Mouse (Mus musculus) liver, embryonic 14.5 days (tissue): ENCODE data around the gene Cacna1d.

Experiments
- CTCF ChIP-seq: IDR thresholded peaks from 2 replicates; pipeline ENCODE4 v1.5.1; 2016; ENCODE audit warnings: antibody characterized with exemption, low read depth, control low read depth
- EP300 ChIP-seq: IDR thresholded peaks from 2 replicates; pipeline ENCODE4 v1.6.1; 2016; ENCODE audit warnings: antibody characterized with exemption, low read depth

DNA sequence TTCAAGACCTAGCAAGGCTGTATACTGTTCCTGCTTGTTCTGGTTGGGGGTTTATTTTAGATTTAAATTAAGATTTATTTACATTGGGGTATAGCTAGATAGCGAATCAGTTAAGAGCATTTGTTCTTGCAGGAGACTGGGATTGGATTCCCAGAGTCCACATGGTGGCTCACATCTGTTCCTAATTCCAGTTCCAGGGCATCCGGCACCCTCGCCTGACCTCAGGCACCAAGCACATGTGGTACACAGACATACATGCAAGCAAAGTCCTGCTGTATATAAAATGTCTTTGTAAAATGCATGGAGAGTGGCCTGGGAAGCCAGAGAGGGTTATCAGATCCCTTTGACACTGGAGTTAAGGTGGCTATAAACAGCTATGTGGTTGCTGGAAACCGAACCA is 496.3 kb downstream of the Cacna1d start:
- TF ChIP-seq CTCF (no peak), EP300 (no peak)
